Mouse (Mus musculus): ENCODE data around the gene Ppat. TPM values are rescaled to one million over a fixed set of nuclear protein-coding genes. Genes with fewer than 3 reads are reported as not detected.
"Not testable (repeated sequence)": the region's sequence is repeated elsewhere in the genome, so short reads cannot be mapped to it uniquely, and the experiment has no call there.

Ppat gene
- polyA plus RNA-seq, 1 experiment from 2014 or later, result 26.4 TPM

GRCm38 (mm10) chr5:76974207-76974553, 22.8 kb upstream of the Ppat start:
- Histone ChIP-seq H3K9ac (ENCODE audit: low read length) (peak overlapping the region; percentile 92), H3K9me3 (ENCODE audit: control insufficient read depth, low read length) (no peaks in the 10 kb centered on the region), H3K4me2 (ENCODE audit: low read length) (peak overlapping the region; percentile 94), H3K4me1 (ENCODE audit: control insufficient read depth in 2 of 2, insufficient read depth in 2 of 2, low read length in 2 of 2) (peaks cover 0 to 16% of the 10 kb centered on the region in 2 experiments; a peak in 2 of 4 replicates), H3K4me3 (ENCODE audit: control insufficient read depth in 1 of 2, insufficient read depth in 1 of 2, low read depth in 1 of 2, low read length in 2 of 2) (peak overlapping the region; percentile 88 to 96), H3K27me3 (ENCODE audit: control insufficient read depth, insufficient read depth, low read length) (no peaks in the 10 kb centered on the region), H3K36me3 (ENCODE audit: control insufficient read depth, insufficient read depth, low read length) (peaks cover 42% of the 10 kb centered on the region), H3K27ac (replicated peaks in 1 of 2; ENCODE audit: control insufficient read depth in 1 of 2, insufficient read depth in 1 of 2, low read depth in 2 of 2, low read length in 2 of 2) (peak overlapping the region in 1 of 2 experiments; percentile 88; a peak in 1 of 4 replicates)
- ATAC-seq (ENCODE audit: insufficient number of reproducible peaks, insufficient read depth, low FRiP score, low read depth), result 0 out of 2 replicates have a peak, but pooled peaks have one; percentile 6
- WGBS, result 2% methylated on average over 17 of the region's 17 CpGs

GRCm38 (mm10) chr5:76973488-76973887, 22.1 kb upstream of the Ppat start:
- Histone ChIP-seq H3K27ac (replicated peaks in 1 of 2; ENCODE audit: control insufficient read depth in 1 of 2, insufficient read depth in 1 of 2, low read depth in 2 of 2, low read length in 2 of 2) (no peak overlapping the region), H3K36me3 (ENCODE audit: control insufficient read depth, insufficient read depth, low read length) (peaks cover 42% of the 10 kb centered on the region), H3K4me2 (ENCODE audit: low read length) (peak overlapping the region; percentile 94), H3K27me3 (ENCODE audit: control insufficient read depth, insufficient read depth, low read length) (no peaks in the 10 kb centered on the region), H3K4me3 (ENCODE audit: control insufficient read depth in 1 of 2, insufficient read depth in 1 of 2, low read depth in 1 of 2, low read length in 2 of 2) (peak overlapping the region in 1 of 2 experiments; percentile 88; a peak in 1 of 4 replicates), H3K9ac (ENCODE audit: low read length) (peak overlapping the region; percentile 92; the same call in 1 of the 2 replicates), H3K4me1 (ENCODE audit: control insufficient read depth in 2 of 2, insufficient read depth in 2 of 2, low read length in 2 of 2) (peaks cover 0 to 16% of the 10 kb centered on the region in 2 experiments; a peak in 2 of 4 replicates), H3K9me3 (ENCODE audit: control insufficient read depth, low read length) (no peaks in the 10 kb centered on the region)
- 61% methylated on average over 3 of the region's 3 CpGs for WGBS
- ATAC-seq (ENCODE audit: insufficient number of reproducible peaks, insufficient read depth, low FRiP score, low read depth), result no peak

GRCm38 (mm10) chr5:76971115-76971514, 19.7 kb upstream of the Ppat start:
- H3K27me3 ChIP-seq (ENCODE audit: control insufficient read depth, insufficient read depth, low read length); H3K4me3 ChIP-seq (ENCODE audit: control insufficient read depth in 1 of 2, insufficient read depth in 1 of 2, low read depth in 1 of 2, low read length in 2 of 2); H3K27ac ChIP-seq (replicated peaks in 1 of 2; ENCODE audit: control insufficient read depth in 1 of 2, insufficient read depth in 1 of 2, low read depth in 2 of 2, low read length in 2 of 2); ATAC-seq (ENCODE audit: insufficient number of reproducible peaks, insufficient read depth, low FRiP score, low read depth); H3K4me2 ChIP-seq (ENCODE audit: low read length); H3K9me3 ChIP-seq (ENCODE audit: control insufficient read depth, low read length); H3K9ac ChIP-seq (ENCODE audit: low read length): not testable (repeated sequence)
- 83% methylated on average over 1 of the region's 1 CpGs for WGBS
- Histone ChIP-seq H3K36me3 (ENCODE audit: control insufficient read depth, insufficient read depth, low read length) (peaks cover 43% of the 10 kb centered on the region), H3K4me1 (ENCODE audit: control insufficient read depth in 2 of 2, insufficient read depth in 2 of 2, low read length in 2 of 2) (peaks cover 0 to 16% of the 10 kb centered on the region in 2 experiments; a peak in 2 of 4 replicates)

- no peak for ATAC-seq (ENCODE audit: insufficient number of reproducible peaks, insufficient read depth, low FRiP score, low read depth)
- no peak overlapping the region for H3K4me3 ChIP-seq (ENCODE audit: control insufficient read depth in 1 of 2, insufficient read depth in 1 of 2, low read depth in 1 of 2, low read length in 2 of 2)
- no peak overlapping the region for H3K9ac ChIP-seq (ENCODE audit: low read length)
- peaks cover 61% of the 10 kb centered on the region for H3K36me3 ChIP-seq (ENCODE audit: control insufficient read depth, insufficient read depth, low read length)
- no peaks in the 10 kb centered on the region for H3K27me3 ChIP-seq (ENCODE audit: control insufficient read depth, insufficient read depth, low read length)
- H3K4me2 ChIP-seq (ENCODE audit: low read length), result no peak overlapping the region
- WGBS, result 77% methylated on average over 5 of the region's 5 CpGs
- no peaks in the 10 kb centered on the region for H3K9me3 ChIP-seq (ENCODE audit: control insufficient read depth, low read length)
- peaks cover 0 to 10% of the 10 kb centered on the region in 2 experiments; a peak in 1 of 4 replicates for H3K4me1 ChIP-seq (ENCODE audit: control insufficient read depth in 2 of 2, insufficient read depth in 2 of 2, low read length in 2 of 2)
- H3K27ac ChIP-seq (replicated peaks in 1 of 2; ENCODE audit: control insufficient read depth in 1 of 2, insufficient read depth in 1 of 2, low read depth in 2 of 2, low read length in 2 of 2), result no peak overlapping the region
These were observed 17.9 kb upstream of the Ppat start for GRCm38 (mm10) chr5:76969250-76969649.

DNA sequence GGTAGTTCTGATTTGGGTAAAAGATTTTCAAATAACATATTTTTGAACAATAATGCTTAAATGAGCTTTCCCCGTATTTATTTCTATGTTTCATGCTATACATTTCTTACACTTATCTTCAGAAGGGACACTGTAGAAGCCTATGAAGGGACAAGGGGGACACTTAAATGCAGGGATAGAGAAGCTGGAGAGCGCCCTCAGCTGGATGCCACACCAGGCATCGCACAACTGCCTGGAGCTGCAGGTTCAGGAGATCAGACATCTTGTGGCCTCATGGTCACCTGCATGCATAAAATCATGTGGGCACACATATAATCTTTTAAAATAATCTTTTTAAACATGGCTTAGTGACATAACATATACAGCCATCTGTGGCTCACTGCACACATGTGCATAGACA, 13.3 kb upstream of the Ppat start:
- H3K27ac ChIP-seq (replicated peaks in 1 of 2; ENCODE audit: control insufficient read depth in 1 of 2, insufficient read depth in 1 of 2, low read depth in 2 of 2, low read length in 2 of 2), result no peak overlapping the region
- no peak overlapping the region for H3K4me3 ChIP-seq (ENCODE audit: control insufficient read depth in 1 of 2, insufficient read depth in 1 of 2, low read depth in 1 of 2, low read length in 2 of 2)
- no peak for ATAC-seq (ENCODE audit: insufficient number of reproducible peaks, insufficient read depth, low FRiP score, low read depth)
- no peaks in the 10 kb centered on the region for H3K9me3 ChIP-seq (ENCODE audit: control insufficient read depth, low read length)
- peaks cover 98% of the 10 kb centered on the region for H3K36me3 ChIP-seq (ENCODE audit: control insufficient read depth, insufficient read depth, low read length)
- no peaks in the 10 kb centered on the region for H3K27me3 ChIP-seq (ENCODE audit: control insufficient read depth, insufficient read depth, low read length)
- H3K4me1 ChIP-seq (ENCODE audit: control insufficient read depth in 2 of 2, insufficient read depth in 2 of 2, low read length in 2 of 2), result no peaks in the 10 kb centered on the region
- H3K4me2 ChIP-seq (ENCODE audit: low read length), result no peak overlapping the region
- 88% methylated on average over 3 of the region's 3 CpGs for WGBS
- H3K9ac ChIP-seq (ENCODE audit: low read length), result no peak overlapping the region

- H3K27ac ChIP-seq (replicated peaks in 1 of 2; ENCODE audit: control insufficient read depth in 1 of 2, insufficient read depth in 1 of 2, low read depth in 2 of 2, low read length in 2 of 2), result no peak overlapping the region
- H3K27me3 ChIP-seq (ENCODE audit: control insufficient read depth, insufficient read depth, low read length), result no peaks in the 10 kb centered on the region
- WGBS, result 81% methylated on average over 11 of the region's 11 CpGs
- no peak overlapping the region for H3K4me3 ChIP-seq (ENCODE audit: control insufficient read depth in 1 of 2, insufficient read depth in 1 of 2, low read depth in 1 of 2, low read length in 2 of 2)
- H3K9ac ChIP-seq (ENCODE audit: low read length), result no peak overlapping the region
- H3K36me3 ChIP-seq (ENCODE audit: control insufficient read depth, insufficient read depth, low read length), result peaks cover 97% of the 10 kb centered on the region
- H3K4me2 ChIP-seq (ENCODE audit: low read length), result no peak overlapping the region
- no peaks in the 10 kb centered on the region for H3K9me3 ChIP-seq (ENCODE audit: control insufficient read depth, low read length)
- ATAC-seq (ENCODE audit: insufficient number of reproducible peaks, insufficient read depth, low FRiP score, low read depth), result no peak
- no peaks in the 10 kb centered on the region for H3K4me1 ChIP-seq (ENCODE audit: control insufficient read depth in 2 of 2, insufficient read depth in 2 of 2, low read length in 2 of 2)
These were observed 11.2 kb upstream of the Ppat start for GRCm38 (mm10) chr5:76962545-76962944.

DNA sequence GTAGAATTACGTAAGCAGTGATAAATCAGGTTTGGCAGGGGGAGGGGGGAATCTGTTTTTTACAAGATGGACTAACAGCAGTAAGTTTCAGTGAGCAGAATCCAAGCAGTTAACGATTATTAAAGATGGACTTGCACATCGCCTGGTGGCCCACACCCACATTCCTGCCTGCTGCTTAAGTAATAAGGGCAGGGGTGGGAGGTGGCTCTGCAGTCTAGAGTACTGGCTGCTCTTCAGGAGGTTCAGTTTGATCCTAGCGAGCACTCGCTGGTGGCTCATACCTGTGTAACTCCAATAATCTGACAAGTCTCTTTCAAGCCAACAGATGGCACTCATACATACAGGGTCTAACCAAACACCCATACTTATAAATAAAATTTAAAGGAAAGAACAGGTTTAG, 8.2 kb upstream of the Ppat start:
- Histone ChIP-seq H3K36me3 (ENCODE audit: control insufficient read depth, insufficient read depth, low read length) (peaks cover 92% of the 10 kb centered on the region), H3K9ac (ENCODE audit: low read length) (no peak overlapping the region), H3K27me3 (ENCODE audit: control insufficient read depth, insufficient read depth, low read length) (no peaks in the 10 kb centered on the region), H3K9me3 (ENCODE audit: control insufficient read depth, low read length) (no peaks in the 10 kb centered on the region), H3K4me1 (ENCODE audit: control insufficient read depth in 2 of 2, insufficient read depth in 2 of 2, low read length in 2 of 2) (peaks cover 0 to 9% of the 10 kb centered on the region in 2 experiments; a peak in 1 of 4 replicates), H3K27ac (replicated peaks in 1 of 2; ENCODE audit: control insufficient read depth in 1 of 2, insufficient read depth in 1 of 2, low read depth in 2 of 2, low read length in 2 of 2) (no peak overlapping the region), H3K4me2 (ENCODE audit: low read length) (no peak overlapping the region), H3K4me3 (ENCODE audit: control insufficient read depth in 1 of 2, insufficient read depth in 1 of 2, low read depth in 1 of 2, low read length in 2 of 2) (no peak overlapping the region)
- no peak for ATAC-seq (ENCODE audit: insufficient number of reproducible peaks, insufficient read depth, low FRiP score, low read depth)
- 83% methylated on average over 5 of the region's 5 CpGs for WGBS

DNA sequence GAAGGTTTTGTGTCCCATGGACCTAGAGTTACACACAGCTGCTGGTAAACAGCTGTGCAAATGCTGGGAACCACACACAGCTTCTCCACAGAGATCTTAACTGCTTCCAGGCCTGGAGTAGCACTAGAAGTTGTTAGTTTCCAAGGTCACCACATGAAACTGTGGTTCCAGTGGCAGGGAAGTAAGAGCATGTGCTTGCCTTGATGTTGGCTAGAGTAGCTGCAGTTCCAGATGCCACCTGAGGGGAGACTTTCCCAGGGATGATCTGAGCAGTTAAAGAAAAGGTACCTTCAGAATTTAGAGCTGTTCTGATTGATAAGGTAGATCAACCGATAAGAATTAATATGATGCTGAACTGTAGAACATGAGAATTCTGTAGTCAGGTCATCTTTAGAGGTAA, 6.6 kb upstream of the Ppat start:
- Histone ChIP-seq H3K4me1 (ENCODE audit: control insufficient read depth in 2 of 2, insufficient read depth in 2 of 2, low read length in 2 of 2) (peaks cover 0 to 10% of the 10 kb centered on the region in 2 experiments; a peak in 2 of 4 replicates), H3K27ac (replicated peaks in 1 of 2; ENCODE audit: control insufficient read depth in 1 of 2, insufficient read depth in 1 of 2, low read depth in 2 of 2, low read length in 2 of 2) (no peak overlapping the region), H3K27me3 (ENCODE audit: control insufficient read depth, insufficient read depth, low read length) (no peaks in the 10 kb centered on the region), H3K4me3 (ENCODE audit: control insufficient read depth in 1 of 2, insufficient read depth in 1 of 2, low read depth in 1 of 2, low read length in 2 of 2) (no peak overlapping the region), H3K9me3 (ENCODE audit: control insufficient read depth, low read length) (no peaks in the 10 kb centered on the region), H3K4me2 (ENCODE audit: low read length) (no peak overlapping the region), H3K36me3 (ENCODE audit: control insufficient read depth, insufficient read depth, low read length) (peaks cover 86% of the 10 kb centered on the region), H3K9ac (ENCODE audit: low read length) (no peak overlapping the region)
- no peak for ATAC-seq (ENCODE audit: insufficient number of reproducible peaks, insufficient read depth, low FRiP score, low read depth)
- WGBS, result 93% methylated on average over 1 of the region's 1 CpGs

All from heart, embryonic 14.5 days (tissue).